Mouse (Mus musculus) left cerebral cortex, adult 6 months (tissue): ENCODE measurements around the gene Gm27179. TPM values are rescaled to one million over a fixed set of nuclear protein-coding genes. Genes with fewer than 3 reads are reported as not detected.

ENCODE experiments used
- long read RNA-seq, 2 experiments: library from polyadenylated mRNA; unstranded; transcript quantifications; one replicate each; pipeline ENCODE4 v2.0.0; 2019 to 2020
- polyA plus RNA-seq: library from polyadenylated mRNA; unstranded; fragments of <200 nt; fragmentation: Nextera tagmentation; gene quantifications from 2 replicates; pipeline ENCODE4 v1.2.3, GENCODE M21; 2021

Gene Gm27179
- not detected in 2 replicates for polyA plus RNA-seq
- long read RNA-seq, experiment 1, result 0 reads
- long read RNA-seq, experiment 2, result 0 reads

GRCm38 (mm10) chr14:69512449-69512848 lies at the start of gene Gm27179:
Gene Gm27179, minus strand, starts transcription at chr14:69512549.

GRCm38 (mm10) chr14:69555110-69555831 lies 42.9 kb upstream of the Gm27179 start, which contains the start of gene Entpd4b:
Gene Entpd4b, plus strand, starts transcription at chr14:69555424.

GRCm38 (mm10) chr14:69503174-69503573 lies 9.2 kb downstream of the Gm27179 start, which contains the start of gene Gm16867:
Gene Gm16867, minus strand, starts transcription at chr14:69503362.

Other genes with a start within 250 kb of the Gm27179 start
- gene Synb, start 218.2 kb downstream of the Gm27179 start, polyA plus RNA-seq, result 0.06 and 0.09 TPM in 2 replicates
- gene Gm16867, start 9.2 kb downstream of the Gm27179 start, polyA plus RNA-seq, result 13.2 and 16.3 TPM in 2 replicates
- 40.7 and 42.0 TPM in 2 replicates for gene Entpd4b, start 42.9 kb upstream of the Gm27179 start, polyA plus RNA-seq